Mouse (Mus musculus) gastrocnemius, adult 2 months (tissue): ENCODE results near the gene H2al1h. TPM values are rescaled to one million over a fixed set of nuclear protein-coding genes. Genes with fewer than 3 reads are reported as not detected.
"Not testable (repeated sequence)": the region's sequence is repeated elsewhere in the genome, so short reads cannot be mapped to it uniquely, and the experiment has no call there.

Experiments
- DNase-seq: peaks from one replicate; pipeline ENCODE4 v3.0.0; 2022
- H3K27ac ChIP-seq: fragments of 200-600 bp; 2 replicates; pipeline ENCODE4 v1.8.1; 2022; ENCODE audit warnings: mild to moderate bottlenecking
- H3K4me3 ChIP-seq: fragments of 200-600 bp; 2 replicates; pipeline ENCODE4 v1.8.1; 2022; ENCODE audit warnings: mild to moderate bottlenecking, moderate library complexity
- CTCF ChIP-seq: fragments of 200-600 bp; IDR thresholded peaks from 2 replicates; pipeline ENCODE4 v1.8.1; 2022; ENCODE audit warnings: antibody characterized with exemption, mild to moderate bottlenecking, moderate library complexity
- intact Hi-C: fragments of 180-260 bp; cut with DNase I; formaldehyde crosslinking; loops from one replicate; pipeline ENCODE4 v1.15.1; 2025
- long read RNA-seq, 2 experiments: library from polyadenylated mRNA; stranded (forward); transcript quantifications; one replicate each; pipeline ENCODE4 v2.0.0; 2021
- total RNA-seq, 2 experiments: library from RNA; stranded (reverse); gene quantifications; 2 replicates each; pipeline ENCODE4 v1.2.3; 2021

H2al1h gene
- not detected for total RNA-seq
- long read RNA-seq, experiment 1 = 0 reads
- long read RNA-seq, experiment 2 = 0 reads

DNA sequence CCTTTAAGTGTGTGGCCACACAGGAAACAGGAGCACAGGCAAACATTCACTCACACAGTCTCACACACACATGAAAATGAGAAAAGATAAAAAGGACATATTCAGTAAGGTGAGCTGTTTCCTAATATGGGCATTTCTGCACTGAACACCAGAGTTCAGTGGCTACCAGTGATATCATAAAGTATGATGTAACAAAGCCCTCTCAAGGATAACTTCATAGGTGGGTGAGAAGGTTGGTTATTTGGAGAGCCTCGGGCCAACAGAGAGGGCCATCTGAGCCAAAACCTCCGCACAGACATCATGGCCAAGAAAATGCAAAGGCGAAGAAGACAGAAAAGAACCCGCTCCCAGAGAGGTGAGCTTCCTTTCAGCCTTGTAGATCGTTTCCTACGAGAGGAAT, at the start of gene H2al1h:
Gene H2al1h (plus strand): TSS at position 301 of the 400 bp plus-strand sequence.
- H3K27ac ChIP-seq, DNase-seq, H3K4me3 ChIP-seq, intact Hi-C loops: not testable (repeated sequence)

DNA sequence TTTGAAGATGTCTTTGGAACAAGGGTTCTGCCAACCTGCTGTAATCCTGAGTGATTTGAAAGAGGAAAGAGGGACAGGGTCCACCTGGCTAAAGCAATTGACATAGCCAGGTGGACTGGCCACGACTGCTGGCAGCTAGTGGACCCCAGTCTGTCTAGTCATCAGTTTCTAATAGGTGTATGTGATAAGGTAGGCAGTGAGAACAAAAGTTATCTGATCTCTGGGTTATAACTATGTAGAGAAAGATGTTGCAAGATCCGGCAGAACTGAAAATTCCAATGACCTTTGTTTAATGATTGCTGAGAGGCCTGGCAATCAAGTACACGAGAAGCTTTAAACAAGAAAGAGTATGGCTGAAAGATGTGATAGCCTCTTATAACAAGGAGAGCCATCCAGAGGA, 48.1 kb upstream of the H2al1h start:
- intact Hi-C loops = no loop called here
- no peak overlapping the region for H3K4me3 ChIP-seq
- DNase-seq = no peak
- TF ChIP-seq CTCF = no peak
- H3K27ac ChIP-seq = no peak overlapping the region

DNA sequence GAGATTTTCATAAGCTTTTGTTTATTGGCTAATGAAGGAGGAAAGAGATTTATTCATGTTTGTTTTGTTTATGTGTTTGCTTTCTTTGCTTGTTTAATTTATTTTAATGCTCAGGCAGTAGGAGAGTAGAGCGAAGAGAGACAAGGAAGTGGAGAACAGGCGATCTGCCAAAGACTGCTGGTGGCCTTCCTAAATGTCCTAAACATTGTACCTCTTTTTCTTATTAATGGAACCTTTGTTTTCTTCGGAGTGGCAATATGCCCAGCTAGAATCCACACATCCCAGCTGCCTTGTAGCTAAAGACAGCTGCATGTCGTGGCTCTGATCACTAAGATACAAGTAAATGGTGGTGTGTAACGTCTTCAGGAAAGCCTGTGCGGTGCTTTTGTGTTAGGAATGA, 44.2 kb upstream of the H2al1h start:
- intact Hi-C loops = no loop called here
- no peak for DNase-seq
- Histone ChIP-seq H3K27ac (no peak overlapping the region), H3K4me3 (no peak overlapping the region)
- TF ChIP-seq CTCF = no peak

DNA sequence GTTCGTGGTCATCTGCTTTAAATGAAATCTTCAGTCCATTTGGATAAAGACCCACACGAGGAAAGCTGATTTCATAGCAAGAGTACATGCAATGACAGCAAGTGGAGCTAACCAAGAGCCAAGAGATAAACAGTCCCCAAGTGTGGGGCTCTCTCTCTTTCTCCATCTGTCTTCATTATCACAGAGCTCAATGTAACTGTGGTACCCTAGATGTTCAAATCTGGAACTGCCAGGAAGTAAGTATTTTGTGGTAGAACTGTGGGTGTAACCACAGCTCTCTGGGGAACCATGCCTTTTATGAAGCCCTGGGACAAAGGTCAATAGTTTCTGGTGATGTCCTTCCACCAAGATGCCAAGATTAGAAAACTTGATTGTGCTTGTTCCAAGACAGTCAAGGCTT, 40.6 kb upstream of the H2al1h start:
- intact Hi-C loops = no loop called here
- Histone ChIP-seq H3K27ac (no peak overlapping the region), H3K4me3 (no peak overlapping the region)
- no peak for TF ChIP-seq CTCF
- no peak for DNase-seq

DNA sequence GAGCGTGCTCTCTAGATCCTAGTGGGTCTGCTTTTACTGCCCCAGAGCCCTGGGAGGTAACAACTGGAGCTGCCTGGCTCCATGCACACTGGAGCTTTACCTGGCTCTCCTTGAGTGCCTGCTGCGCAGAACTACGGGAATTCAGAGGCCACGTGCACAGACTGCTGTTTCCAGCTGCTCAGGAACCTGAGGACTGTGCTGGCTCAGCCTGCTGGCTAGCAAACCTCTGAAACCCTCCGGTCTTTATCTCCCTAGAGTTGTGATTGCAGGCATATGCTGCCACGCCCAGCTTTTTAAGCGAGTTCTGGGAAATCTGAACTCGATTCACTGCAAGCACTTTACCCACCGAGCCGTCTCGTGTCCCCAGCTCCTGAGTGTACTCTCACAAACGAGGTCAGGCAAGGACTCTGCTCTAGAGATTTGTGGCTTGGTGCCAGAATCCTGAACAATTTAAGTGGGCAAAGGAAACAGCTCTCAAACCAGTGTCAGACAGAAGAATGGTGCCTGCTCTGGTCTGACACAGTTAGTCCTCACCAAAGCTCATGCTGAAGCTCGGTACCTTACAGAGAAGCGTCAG, 32.9 kb upstream of the H2al1h start:
- intact Hi-C loops = no loop called here
- Histone ChIP-seq H3K27ac (no peak overlapping the region), H3K4me3 (no peak overlapping the region)
- no peak for TF ChIP-seq CTCF
- DNase-seq = no peak

DNA sequence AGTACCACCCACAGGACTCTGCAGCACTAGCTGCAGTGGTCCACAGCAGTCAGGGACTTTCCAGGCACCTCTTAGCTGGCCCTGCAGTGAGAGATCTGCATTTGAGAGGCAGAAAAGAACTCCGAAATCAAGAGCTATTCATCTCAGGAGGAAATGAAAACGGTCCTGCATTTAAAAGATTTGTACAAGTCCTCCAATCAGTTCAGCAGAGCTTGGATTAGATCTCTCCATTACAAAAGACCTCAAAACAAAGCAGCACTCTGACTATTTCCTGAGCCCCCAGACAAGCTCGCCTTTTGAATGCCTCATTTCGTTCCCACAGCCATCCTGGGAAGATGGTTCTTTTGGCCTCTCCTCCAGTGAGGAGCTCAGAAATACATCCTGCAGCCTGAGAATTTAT, 32.0 kb upstream of the H2al1h start:
- Histone ChIP-seq H3K27ac (no peak overlapping the region), H3K4me3 (no peak overlapping the region)
- no peak for TF ChIP-seq CTCF
- no peak for DNase-seq
- intact Hi-C loops = no loop called here

DNA sequence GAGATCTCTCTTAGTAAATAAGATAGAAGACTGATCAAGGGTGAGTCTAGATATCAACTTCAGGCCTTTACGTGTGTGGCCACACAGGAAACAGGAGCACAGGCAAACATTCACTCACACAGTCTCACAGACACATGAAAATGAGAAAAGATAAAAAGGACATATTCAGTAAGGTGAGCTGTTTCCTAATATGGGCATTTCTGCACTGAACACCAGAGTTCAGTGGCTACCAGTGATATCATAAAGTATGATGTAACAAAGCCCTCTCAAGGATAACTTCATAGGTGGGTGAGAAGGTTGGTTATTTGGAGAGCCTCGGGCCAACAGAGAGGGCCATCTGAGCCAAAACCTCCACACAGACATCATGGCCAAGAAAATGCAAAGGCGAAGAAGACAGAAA, 22.3 kb upstream of the H2al1h start, which contains the start of gene H2al1a:
Gene H2al1a (plus strand): TSS at position 301 of the 400 bp plus-strand sequence.
- H3K4me3 ChIP-seq = not testable (repeated sequence)

DNA sequence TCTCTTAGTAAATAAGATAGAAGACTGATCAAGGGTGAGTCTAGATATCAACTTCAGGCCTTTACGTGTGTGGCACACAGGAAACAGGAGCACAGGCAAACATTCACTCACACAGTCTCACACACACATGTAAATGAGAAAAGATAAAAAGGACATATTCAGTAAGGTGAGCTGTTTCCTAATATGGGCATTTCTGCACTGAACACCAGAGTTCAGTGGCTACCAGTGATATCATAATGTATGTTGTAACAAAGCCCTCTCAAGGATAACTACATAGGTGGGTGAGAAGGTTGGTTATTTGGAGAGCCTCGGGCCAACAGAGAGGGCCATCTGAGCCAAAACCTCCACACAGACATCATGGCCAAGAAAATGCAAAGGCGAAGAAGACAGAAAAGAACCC, 19.2 kb upstream of the H2al1h start, which contains the start of gene H2al1b:
Gene H2al1b (plus strand): TSS at position 301 of the 400 bp plus-strand sequence.
- H3K27ac ChIP-seq, H3K4me3 ChIP-seq, DNase-seq, intact Hi-C loops: not testable (repeated sequence)

More for the DNA sequence above, 22.3 kb upstream of the H2al1h start, which contains the start of gene H2al1a:
- intact Hi-C loops, DNase-seq, H3K27ac ChIP-seq: not testable (repeated sequence)

DNA sequence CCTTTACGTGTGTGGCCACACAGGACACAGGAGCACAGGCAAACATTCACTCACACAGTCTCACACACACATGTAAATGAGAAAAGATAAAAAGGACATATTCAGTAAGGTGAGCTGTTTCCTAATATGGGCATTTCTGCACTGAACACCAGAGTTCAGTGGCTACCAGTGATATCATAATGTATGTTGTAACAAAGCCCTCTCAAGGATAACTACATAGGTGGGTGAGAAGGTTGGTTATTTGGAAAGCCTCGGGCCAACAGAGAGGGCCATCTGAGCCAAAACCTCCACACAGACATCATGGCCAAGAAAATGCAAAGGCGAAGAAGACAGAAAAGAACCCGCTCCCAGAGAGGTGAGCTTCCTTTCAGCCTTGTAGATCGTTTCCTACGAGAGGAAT, 15.9 kb upstream of the H2al1h start, which contains the start of gene H2al1c:
Gene H2al1c (plus strand): TSS at position 301 of the 400 bp plus-strand sequence.
- DNase-seq, H3K4me3 ChIP-seq, intact Hi-C loops, H3K27ac ChIP-seq: not testable (repeated sequence)

DNA sequence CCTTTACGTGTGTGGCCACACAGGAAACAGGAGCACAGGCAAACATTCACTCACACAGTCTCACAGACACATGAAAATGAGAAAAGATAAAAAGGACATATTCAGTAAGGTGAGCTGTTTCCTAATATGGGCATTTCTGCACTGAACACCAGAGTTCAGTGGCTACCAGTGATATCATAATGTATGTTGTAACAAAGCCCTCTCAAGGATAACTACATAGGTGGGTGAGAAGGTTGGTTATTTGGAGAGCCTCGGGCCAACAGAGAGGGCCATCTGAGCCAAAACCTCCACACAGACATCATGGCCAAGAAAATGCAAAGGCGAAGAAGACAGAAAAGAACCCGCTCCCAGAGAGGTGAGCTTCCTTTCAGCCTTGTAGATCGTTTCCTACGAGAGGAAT, 12.8 kb upstream of the H2al1h start, which contains the start of gene H2al1d:
Gene H2al1d (plus strand): TSS at position 301 of the 400 bp plus-strand sequence.
- intact Hi-C loops, H3K27ac ChIP-seq: not testable (repeated sequence)

DNA sequence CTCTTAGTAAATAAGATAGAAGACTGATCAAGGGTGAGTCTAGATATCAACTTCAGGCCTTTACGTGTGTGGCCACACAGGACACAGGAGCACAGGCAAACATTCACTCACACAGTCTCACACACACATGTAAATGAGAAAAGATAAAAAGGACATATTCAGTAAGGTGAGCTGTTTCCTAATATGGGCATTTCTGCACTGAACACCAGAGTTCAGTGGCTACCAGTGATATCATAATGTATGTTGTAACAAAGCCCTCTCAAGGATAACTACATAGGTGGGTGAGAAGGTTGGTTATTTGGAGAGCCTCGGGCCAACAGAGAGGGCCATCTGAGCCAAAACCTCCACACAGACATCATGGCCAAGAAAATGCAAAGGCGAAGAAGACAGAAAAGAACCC, 9.7 kb upstream of the H2al1h start, which contains the start of gene H2al1e:
Gene H2al1e (plus strand): TSS at position 301 of the 400 bp plus-strand sequence.
- H3K4me3 ChIP-seq, intact Hi-C loops, H3K27ac ChIP-seq, DNase-seq: not testable (repeated sequence)

More for the DNA sequence above, 12.8 kb upstream of the H2al1h start, which contains the start of gene H2al1d:
- not testable (repeated sequence) for DNase-seq, H3K4me3 ChIP-seq

DNA sequence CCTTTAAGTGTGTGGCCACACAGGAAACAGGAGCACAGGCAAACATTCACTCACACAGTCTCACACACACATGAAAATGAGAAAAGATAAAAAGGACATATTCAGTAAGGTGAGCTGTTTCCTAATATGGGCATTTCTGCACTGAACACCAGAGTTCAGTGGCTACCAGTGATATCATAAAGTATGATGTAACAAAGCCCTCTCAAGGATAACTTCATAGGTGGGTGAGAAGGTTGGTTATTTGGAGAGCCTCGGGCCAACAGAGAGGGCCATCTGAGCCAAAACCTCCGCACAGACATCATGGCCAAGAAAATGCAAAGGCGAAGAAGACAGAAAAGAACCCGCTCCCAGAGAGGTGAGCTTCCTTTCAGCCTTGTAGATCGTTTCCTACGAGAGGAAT, 6.4 kb upstream of the H2al1h start, which contains the start of gene H2al1f:
Gene H2al1f (plus strand): TSS at position 301 of the 400 bp plus-strand sequence.
- intact Hi-C loops, DNase-seq, H3K27ac ChIP-seq, H3K4me3 ChIP-seq: not testable (repeated sequence)

DNA sequence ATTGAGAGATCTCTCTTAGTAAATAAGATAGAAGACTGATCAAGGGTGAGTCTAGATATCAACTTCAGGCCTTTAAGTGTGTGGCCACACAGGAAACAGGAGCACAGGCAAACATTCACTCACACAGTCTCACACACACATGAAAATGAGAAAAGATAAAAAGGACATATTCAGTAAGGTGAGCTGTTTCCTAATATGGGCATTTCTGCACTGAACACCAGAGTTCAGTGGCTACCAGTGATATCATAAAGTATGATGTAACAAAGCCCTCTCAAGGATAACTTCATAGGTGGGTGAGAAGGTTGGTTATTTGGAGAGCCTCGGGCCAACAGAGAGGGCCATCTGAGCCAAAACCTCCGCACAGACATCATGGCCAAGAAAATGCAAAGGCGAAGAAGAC, 3.3 kb upstream of the H2al1h start, which contains the start of gene H2al1g:
Gene H2al1g (plus strand): TSS at position 301 of the 400 bp plus-strand sequence.
- H3K27ac ChIP-seq, DNase-seq, H3K4me3 ChIP-seq, intact Hi-C loops: not testable (repeated sequence)

DNA sequence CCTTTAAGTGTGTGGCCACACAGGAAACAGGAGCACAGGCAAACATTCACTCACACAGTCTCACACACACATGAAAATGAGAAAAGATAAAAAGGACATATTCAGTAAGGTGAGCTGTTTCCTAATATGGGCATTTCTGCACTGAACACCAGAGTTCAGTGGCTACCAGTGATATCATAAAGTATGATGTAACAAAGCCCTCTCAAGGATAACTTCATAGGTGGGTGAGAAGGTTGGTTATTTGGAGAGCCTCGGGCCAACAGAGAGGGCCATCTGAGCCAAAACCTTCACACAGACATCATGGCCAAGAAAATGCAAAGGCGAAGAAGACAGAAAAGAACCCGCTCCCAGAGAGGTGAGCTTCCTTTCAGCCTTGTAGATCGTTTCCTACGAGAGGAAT, 3.1 kb downstream of the H2al1h start, which contains the start of gene H2al1i:
Gene H2al1i (plus strand): TSS at position 301 of the 400 bp plus-strand sequence.
- H3K4me3 ChIP-seq, H3K27ac ChIP-seq, intact Hi-C loops, DNase-seq: not testable (repeated sequence)

DNA sequence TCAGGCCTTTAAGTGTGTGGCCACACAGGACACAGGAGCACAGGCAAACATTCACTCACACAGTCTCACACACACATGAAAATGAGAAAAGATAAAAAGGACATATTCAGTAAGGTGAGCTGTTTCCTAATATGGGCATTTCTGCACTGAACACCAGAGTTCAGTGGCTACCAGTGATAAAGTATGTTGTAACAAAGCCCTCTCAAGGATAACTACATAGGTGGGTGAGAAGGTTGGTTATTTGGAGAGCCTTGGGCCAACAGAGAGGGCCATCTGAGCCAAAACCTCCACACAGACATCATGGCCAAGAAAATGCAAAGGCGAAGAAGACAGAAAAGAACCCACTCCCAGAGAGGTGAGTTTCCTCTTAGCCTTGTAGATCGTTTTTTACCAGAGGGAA, 6.2 kb downstream of the H2al1h start, which contains the start of gene H2al1j:
Gene H2al1j (plus strand): TSS at position 301 of the 400 bp plus-strand sequence.
- DNase-seq, intact Hi-C loops, H3K27ac ChIP-seq, H3K4me3 ChIP-seq: not testable (repeated sequence)
